Mouse (Mus musculus) forebrain, embryonic 16.5 days (tissue): ENCODE measurements around the gene Ppp2r5c. TPM values are rescaled to one million over a fixed set of nuclear protein-coding genes. Genes with fewer than 3 reads are reported as not detected.

ENCODE experiments used
- ATAC-seq: fragments of 200-750 bp; cut with Nextera tagmentation; 2 replicates; pipeline ENCODE4 v1.8.0; 2017; ENCODE audit warnings: mild to moderate bottlenecking, moderate library complexity
- H3K27ac ChIP-seq: fragments of 300-500 bp; sonication (generic); 2 replicates; pipeline ENCODE4 v1.5.1; 2014; ENCODE audit warnings: low read length, control low read depth
- H3K27me3 ChIP-seq: fragments of 300-500 bp; sonication (generic); replicated peaks from 2 replicates; pipeline ENCODE4 v1.6.1; 2014; ENCODE audit warnings: low read length; ENCODE audit not compliant: control insufficient read depth, insufficient read depth
- H3K36me3 ChIP-seq: fragments of 300-500 bp; sonication (generic); 2 replicates; pipeline ENCODE4 v1.6.1; 2014; ENCODE audit not compliant: control insufficient read depth, insufficient read depth
- H3K4me1 ChIP-seq: fragments of 300-500 bp; sonication (generic); replicated peaks from 2 replicates; pipeline ENCODE4 v1.6.1; 2014; ENCODE audit warnings: low read length; ENCODE audit not compliant: control insufficient read depth, insufficient read depth
- H3K4me2 ChIP-seq: fragments of 300-500 bp; sonication (generic); 2 replicates; pipeline ENCODE4 v1.6.1; 2014; ENCODE audit warnings: mild to moderate bottlenecking, low read length, control low read depth
- H3K4me3 ChIP-seq: fragments of 300-500 bp; sonication (generic); replicated peaks from 2 replicates; pipeline ENCODE4 v1.5.1; 2014; ENCODE audit warnings: mild to moderate bottlenecking, low read length, control low read depth
- H3K9ac ChIP-seq: fragments of 300-500 bp; sonication (generic); replicated peaks from 2 replicates; pipeline ENCODE4 v1.6.1; 2014; ENCODE audit warnings: low read depth, low read length, control low read depth
- H3K9me3 ChIP-seq: fragments of 300-500 bp; sonication (generic); 2 replicates; pipeline ENCODE4 v1.6.1; 2016; ENCODE audit warnings: low read length; ENCODE audit not compliant: control insufficient read depth
- WGBS: fragments of 180-500 bp; shearing (Covaris S2); extraction: QIAGEN DNeasy Blood & Tissue Kit; methylation state at CpG from one replicate; pipeline ENCODE4 v1.1.7; 2014; 5-methylcytosine and 5-hydroxymethylcytosine counted together
- polyA plus RNA-seq: library from polyadenylated mRNA; unstranded; fragments of >200 nt; fragmentation: Nextera tagmentation; extraction: Ambion mirVana; gene quantifications from 2 replicates; pipeline ENCODE4 v1.2.1, GENCODE M21; 2015

Gene Ppp2r5c
- polyA plus RNA-seq, 1 experiment from 2014 or later, result 139 TPM

GRCm38 (mm10) chr12:110492436-110492835, 45.5 kb downstream of the Ppp2r5c start:
- Histone ChIP-seq H3K4me2 (no peak overlapping the region), H3K9ac (no peak overlapping the region), H3K9me3 (no peaks in the 10 kb centered on the region), H3K4me3 (no peak overlapping the region), H3K27ac (no peak overlapping the region), H3K4me1 (peaks cover 6% of the 10 kb centered on the region), H3K27me3 (no peaks in the 10 kb centered on the region), H3K36me3 (no peaks in the 10 kb centered on the region)
- ATAC-seq, result no peak
- WGBS, result 92% methylated on average over 5 of the region's 5 CpGs

- no peak overlapping the region for H3K4me3 ChIP-seq
- no peaks in the 10 kb centered on the region for H3K36me3 ChIP-seq
- 0 out of 2 replicates have a peak, but pooled peaks cover 2% of the 10 kb centered on the region for H3K4me1 ChIP-seq
- ATAC-seq, result no peak
- H3K27ac ChIP-seq, result no peak overlapping the region
- WGBS, result 95% methylated on average over 13 of the region's 13 CpGs
- H3K9me3 ChIP-seq, result no peaks in the 10 kb centered on the region
- H3K9ac ChIP-seq, result no peak overlapping the region
- no peak overlapping the region for H3K4me2 ChIP-seq
- H3K27me3 ChIP-seq, result no peaks in the 10 kb centered on the region
These were observed 46.9 kb downstream of the Ppp2r5c start for GRCm38 (mm10) chr12:110493597-110494369.

GRCm38 (mm10) chr12:110494846-110495245, 47.9 kb downstream of the Ppp2r5c start:
- no peaks in the 10 kb centered on the region for H3K27me3 ChIP-seq
- 69% methylated on average over 2 of the region's 2 CpGs for WGBS

GRCm38 (mm10) chr12:110495260-110495659, 48.3 kb downstream of the Ppp2r5c start:
- WGBS, result 94% methylated on average over 8 of the region's 8 CpGs
- Histone ChIP-seq H3K36me3 (no peaks in the 10 kb centered on the region), H3K27me3 (no peaks in the 10 kb centered on the region), H3K27ac (no peak overlapping the region), H3K4me2 (no peak overlapping the region), H3K4me3 (no peak overlapping the region), H3K4me1 (0 out of 2 replicates have a peak, but pooled peaks cover 3% of the 10 kb centered on the region), H3K9me3 (no peaks in the 10 kb centered on the region), H3K9ac (no peak overlapping the region)
- no peak for ATAC-seq

More at GRCm38 (mm10) chr12:110494846-110495245, 47.9 kb downstream of the Ppp2r5c start:
- no peaks in the 10 kb centered on the region for H3K9me3 ChIP-seq
- ATAC-seq, result no peak
- H3K4me1 ChIP-seq, result 0 out of 2 replicates have a peak, but pooled peaks cover 3% of the 10 kb centered on the region
- H3K27ac ChIP-seq, result no peak overlapping the region
- H3K4me2 ChIP-seq, result no peak overlapping the region
- no peaks in the 10 kb centered on the region for H3K36me3 ChIP-seq
- H3K9ac ChIP-seq, result no peak overlapping the region
- no peak overlapping the region for H3K4me3 ChIP-seq

GRCm38 (mm10) chr12:110496016-110496415, 49.1 kb downstream of the Ppp2r5c start:
- WGBS, result 90% methylated on average over 5 of the region's 5 CpGs
- Histone ChIP-seq H3K36me3 (no peaks in the 10 kb centered on the region), H3K9ac (no peak overlapping the region)

GRCm38 (mm10) chr12:110497013-110497412, 50.1 kb downstream of the Ppp2r5c start:
- ATAC-seq, result no peak
- no peak overlapping the region for H3K9ac ChIP-seq
- no peak overlapping the region for H3K4me2 ChIP-seq
- 62% methylated on average over 3 of the region's 3 CpGs for WGBS
- no peak overlapping the region for H3K4me3 ChIP-seq
- H3K9me3 ChIP-seq, result no peaks in the 10 kb centered on the region
- H3K27ac ChIP-seq, result no peak overlapping the region
- H3K36me3 ChIP-seq, result no peaks in the 10 kb centered on the region
- no peaks in the 10 kb centered on the region for H3K27me3 ChIP-seq
- H3K4me1 ChIP-seq, result 0 out of 2 replicates have a peak, but pooled peaks cover 3% of the 10 kb centered on the region

More at GRCm38 (mm10) chr12:110496016-110496415, 49.1 kb downstream of the Ppp2r5c start:
- Histone ChIP-seq H3K4me3 (no peak overlapping the region), H3K27me3 (no peaks in the 10 kb centered on the region), H3K4me2 (no peak overlapping the region), H3K4me1 (0 out of 2 replicates have a peak, but pooled peaks cover 3% of the 10 kb centered on the region), H3K9me3 (no peaks in the 10 kb centered on the region), H3K27ac (no peak overlapping the region)
- no peak for ATAC-seq

- Histone ChIP-seq H3K4me3 (no peak overlapping the region), H3K9me3 (no peaks in the 10 kb centered on the region), H3K9ac (no peak overlapping the region), H3K27me3 (no peaks in the 10 kb centered on the region), H3K36me3 (no peaks in the 10 kb centered on the region), H3K4me2 (no peak overlapping the region), H3K27ac (no peak overlapping the region), H3K4me1 (0 out of 2 replicates have a peak, but pooled peaks cover 3% of the 10 kb centered on the region)
- no peak for ATAC-seq
- WGBS, result 96% methylated on average over 8 of the region's 8 CpGs
These were observed 50.6 kb downstream of the Ppp2r5c start for GRCm38 (mm10) chr12:110497485-110497884.

GRCm38 (mm10) chr12:110498283-110499224, 51.6 kb downstream of the Ppp2r5c start:
- 0 out of 2 replicates have a peak, but pooled peaks cover 3% of the 10 kb centered on the region for H3K4me1 ChIP-seq
- H3K27ac ChIP-seq, result no peak overlapping the region
- H3K4me3 ChIP-seq, result no peak overlapping the region
- no peak overlapping the region for H3K9ac ChIP-seq
- WGBS, result 85% methylated on average over 22 of the region's 22 CpGs
- H3K36me3 ChIP-seq, result no peaks in the 10 kb centered on the region
- ATAC-seq, result no peak
- H3K9me3 ChIP-seq, result no peaks in the 10 kb centered on the region
- no peak overlapping the region for H3K4me2 ChIP-seq
- no peaks in the 10 kb centered on the region for H3K27me3 ChIP-seq
